Mouse (Mus musculus): Measurements from ENCODE around the gene Slc2a2.

Gene Slc2a2

DNA sequence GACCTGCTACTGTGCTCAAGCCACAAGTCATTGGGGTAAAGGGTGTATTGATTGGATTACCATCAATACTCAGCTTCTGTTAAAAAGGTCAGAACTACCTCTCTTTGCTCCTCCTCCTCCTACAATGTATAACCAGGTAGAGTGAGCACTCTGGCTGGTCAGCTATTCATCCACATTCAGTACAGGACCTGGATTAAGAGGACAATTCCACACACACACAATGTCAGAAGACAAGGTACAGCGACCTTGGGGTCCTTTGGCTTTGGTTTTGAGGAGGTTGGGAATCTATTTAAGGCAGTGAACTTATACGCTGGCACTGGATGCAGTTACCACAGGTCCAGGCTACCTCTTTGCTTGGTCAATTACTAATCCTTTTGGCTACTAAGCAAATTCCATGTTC lies at the start of gene Slc2a2:
Slc2a2 (plus strand) TSS at position 107 of the 400 bp plus-strand sequence.
- DNase-seq, result no peak

DNA sequence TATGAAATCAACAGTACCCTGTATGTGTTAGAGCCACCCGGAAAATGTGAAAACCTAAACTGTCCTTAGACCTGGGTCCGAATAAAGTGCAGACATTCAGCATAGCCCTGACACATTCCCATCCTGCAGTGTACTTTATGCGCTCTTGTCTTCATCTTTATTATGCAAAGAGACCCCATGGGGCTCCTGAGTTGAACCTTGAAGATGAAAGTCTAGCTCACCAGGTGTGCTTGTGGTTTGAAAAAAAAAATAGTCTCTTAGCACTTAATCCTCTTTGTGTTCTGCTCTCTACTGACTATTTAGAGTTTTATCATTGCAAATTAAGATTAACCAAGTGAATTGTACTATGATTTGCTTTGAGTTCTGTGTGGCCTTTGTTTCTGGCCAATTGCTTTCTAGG lies 45.1 kb upstream of the Slc2a2 start:
- no peak for DNase-seq

DNA sequence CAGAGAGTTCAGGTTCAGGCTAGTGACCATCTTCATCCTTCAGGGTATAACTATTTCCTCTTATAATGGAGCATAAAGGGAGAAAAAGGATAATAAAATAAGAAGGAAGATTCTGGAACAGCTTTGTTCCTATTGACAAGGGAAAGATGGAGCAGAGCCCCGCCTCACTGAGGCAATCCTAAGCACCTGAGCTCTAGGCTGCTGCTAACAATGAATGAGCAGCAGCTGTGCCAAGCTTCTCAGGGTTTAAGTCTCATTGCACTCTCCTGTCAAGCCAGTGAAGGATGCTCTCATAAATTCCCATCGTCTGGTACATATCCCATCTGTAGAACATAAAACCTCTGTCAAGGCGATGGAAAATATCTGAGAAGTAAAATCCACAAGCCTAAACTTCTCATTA lies 44.7 kb upstream of the Slc2a2 start:
- DNase-seq, result no peak

DNA sequence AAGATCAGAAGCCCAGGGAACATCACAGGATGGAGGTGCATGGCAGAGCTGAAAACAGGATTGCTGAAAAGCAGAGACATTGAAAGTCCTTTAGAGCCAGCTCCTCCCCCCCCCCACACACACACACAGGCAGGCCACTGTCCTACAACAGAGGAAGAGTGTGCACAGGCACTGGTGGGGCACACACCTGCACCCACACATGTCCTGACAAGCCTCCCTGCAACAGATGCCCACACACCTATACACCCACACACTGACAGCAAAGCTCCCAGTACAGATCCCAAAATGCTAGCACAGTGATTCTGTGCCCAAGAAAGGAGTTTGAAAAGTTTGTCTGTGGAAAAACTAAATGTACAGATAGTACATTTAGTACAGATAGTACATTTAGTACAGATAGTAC lies 43.0 kb upstream of the Slc2a2 start:
- DNase-seq, result no peak

DNA sequence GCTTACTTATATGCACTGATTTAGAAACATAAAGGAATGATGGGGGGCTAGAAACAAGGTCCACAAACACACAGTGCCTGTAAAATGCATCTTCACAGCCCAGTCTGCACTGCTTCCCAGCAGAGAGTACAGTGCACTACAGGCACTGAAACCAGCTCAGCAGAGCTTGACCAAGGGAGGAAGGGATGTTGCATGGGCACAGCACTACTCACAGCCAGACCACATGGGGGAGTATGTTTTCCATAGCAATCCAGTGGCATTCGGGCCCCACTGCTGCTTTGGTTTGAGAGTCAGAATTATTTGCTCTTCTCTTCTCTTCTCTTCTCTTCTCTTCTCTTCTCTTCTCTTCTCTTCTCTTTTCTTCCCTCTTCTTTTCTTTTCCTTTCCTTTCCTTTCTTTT lies 39.4 kb upstream of the Slc2a2 start:
- no peak for DNase-seq

DNA sequence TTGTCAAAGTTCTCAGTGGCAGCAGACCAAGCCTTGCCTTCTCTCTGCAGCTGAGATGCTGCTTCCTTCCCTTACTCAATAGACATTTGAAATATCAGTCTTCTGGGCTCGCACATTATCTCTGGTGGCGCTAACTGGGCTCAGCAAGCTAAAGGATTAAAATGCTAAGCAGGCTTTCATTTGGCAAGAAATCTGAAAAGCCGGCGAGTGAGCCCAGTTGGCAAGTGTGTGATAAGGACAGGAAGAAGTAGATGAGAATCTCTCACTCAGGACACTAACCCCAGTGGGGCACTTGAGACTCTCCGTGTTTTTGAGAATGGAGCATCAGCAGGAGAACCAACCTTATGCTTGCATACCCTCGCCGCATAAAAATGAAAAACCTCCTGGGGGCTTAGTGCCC lies 16.9 kb upstream of the Slc2a2 start:
- DNase-seq, result no peak

DNA sequence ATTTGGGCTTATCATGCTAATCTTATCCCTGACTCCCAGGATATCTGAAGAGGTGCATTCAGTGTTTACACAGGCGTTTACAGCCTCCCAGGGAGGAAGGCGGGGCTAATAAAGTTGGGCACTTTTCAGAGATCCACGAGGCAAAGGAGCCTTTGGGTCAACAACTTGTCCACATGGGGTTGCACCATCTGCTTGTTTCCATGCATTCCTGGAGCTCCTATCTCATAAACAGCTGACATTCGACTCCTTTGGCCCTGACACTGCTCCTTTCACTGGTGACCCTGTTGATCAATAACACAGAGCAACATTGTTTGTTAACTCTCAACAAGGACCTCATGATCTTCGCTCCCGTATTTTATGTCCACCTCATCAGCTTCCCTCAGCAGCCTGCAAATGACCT lies 15.8 kb upstream of the Slc2a2 start:
- no peak for DNase-seq

DNA sequence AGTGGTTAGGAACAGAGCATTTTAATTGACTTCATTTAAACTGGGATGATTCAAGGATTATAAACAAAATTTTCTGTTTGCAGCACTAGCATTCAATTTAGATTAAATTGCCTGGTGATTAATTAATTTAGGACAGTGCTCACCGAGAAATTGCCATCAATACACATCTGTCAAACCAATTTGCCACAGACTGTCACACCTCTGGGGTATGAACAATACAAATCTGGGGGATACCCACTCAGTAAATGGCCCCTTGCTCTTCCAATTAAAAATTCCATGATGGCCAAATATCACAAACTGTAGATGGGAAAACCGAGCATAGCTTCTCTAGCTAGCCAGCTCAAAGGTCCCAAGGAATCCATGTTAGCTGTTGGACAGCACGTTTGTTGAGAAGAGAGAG lies 15.3 kb upstream of the Slc2a2 start:
- DNase-seq, result no peak

DNA sequence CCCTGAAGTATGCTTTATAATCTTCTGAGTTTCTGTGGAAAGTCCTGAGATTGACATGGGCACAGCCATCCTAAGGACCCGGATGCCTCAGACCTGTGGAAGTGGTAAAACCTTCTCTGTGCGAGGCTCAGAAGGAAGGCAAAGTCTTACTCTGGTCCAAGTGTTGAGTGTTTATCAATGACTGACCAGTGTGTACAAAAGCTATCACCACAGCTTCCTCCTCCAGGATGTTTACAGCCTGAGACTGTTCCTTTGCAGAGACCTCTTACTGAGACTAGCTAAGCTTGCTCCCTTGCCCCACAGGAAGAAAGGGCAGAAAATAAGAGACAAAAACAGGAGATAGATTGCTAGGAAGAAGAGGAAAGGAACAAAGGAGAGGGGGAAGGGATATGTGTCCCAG lies 12.2 kb upstream of the Slc2a2 start:
- DNase-seq, result no peak

DNA sequence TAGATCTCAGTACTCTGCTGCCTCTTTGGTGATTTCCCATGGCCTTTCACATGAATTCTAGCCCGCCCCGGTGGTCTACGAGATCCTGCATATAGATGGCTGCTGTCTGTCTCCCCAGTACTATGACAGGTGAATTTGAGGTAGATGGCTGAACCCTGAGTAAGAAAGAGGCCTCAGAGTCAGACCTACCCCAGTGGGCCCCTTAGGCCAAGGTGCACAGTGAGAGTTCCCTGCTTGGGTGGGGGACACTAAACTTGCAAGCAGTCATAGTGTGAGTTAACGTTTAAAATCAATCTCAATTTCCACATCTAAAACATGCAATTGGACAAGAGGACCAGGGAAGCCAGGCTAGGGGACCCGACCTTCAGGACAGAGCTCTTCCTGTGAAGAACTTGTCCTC lies 2.9 kb upstream of the Slc2a2 start:
- DNase-seq, result no peak

DNA sequence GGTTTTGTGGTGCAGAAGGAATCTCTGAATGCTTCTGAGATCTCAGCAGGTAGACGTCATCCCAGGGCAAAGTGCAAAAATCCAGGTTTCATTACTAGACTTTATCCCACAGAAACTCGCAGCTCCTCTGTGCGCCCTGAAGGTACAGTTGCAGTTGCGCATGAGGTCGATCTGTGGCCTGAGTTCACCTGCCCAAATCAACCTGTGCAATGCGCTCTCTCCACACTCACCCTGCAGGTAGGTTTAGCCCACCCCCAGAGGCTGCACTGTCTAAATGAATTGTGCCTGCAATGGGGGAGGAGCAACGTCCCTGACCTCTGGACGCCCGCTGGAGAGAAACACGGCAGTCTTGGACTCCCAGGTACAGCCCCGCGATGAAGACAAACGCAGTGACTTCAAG lies 2.1 kb upstream of the Slc2a2 start:
- DNase-seq, result no peak

DNA sequence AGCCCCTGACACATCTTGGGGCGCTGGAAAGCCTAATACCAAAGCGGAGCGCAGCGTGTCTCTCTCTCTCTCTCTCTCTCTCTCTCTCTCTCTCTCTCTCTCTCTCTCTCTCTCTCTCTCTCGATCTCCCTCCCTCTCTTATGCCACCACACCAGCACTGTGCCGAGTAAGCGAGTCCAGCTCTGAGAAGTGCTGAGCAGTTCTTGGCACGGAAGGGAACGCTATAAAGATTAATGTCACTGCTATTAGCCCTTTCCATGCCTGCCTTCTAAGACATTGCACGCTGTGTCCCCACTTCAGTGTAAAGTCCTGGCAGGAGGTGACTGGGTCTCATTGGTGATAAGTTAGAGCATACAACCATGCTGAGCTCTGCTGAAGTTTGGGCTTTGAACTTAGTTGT lies 1.5 kb upstream of the Slc2a2 start:
- no peak for DNase-seq

DNA sequence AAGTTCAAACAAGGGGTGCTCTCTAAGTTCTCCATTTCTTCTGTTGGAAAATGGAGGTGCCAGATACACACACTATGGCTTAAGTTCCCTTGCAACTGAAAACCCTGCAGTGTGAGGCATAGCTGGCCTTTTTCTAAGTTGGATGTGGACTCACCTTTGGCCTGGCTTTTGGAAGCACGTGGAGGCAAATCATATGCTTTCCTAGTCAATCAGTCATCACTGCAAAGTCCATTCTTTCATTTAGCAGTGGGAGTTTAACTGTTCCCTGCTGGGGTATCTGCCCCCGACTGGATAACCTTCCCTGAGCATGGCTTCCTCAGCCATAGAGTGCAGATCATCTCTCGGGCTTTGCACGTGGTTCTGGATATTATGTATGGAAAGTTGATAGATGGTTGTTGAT lies 1.9 kb downstream of the Slc2a2 start:
- no peak for DNase-seq

DNA sequence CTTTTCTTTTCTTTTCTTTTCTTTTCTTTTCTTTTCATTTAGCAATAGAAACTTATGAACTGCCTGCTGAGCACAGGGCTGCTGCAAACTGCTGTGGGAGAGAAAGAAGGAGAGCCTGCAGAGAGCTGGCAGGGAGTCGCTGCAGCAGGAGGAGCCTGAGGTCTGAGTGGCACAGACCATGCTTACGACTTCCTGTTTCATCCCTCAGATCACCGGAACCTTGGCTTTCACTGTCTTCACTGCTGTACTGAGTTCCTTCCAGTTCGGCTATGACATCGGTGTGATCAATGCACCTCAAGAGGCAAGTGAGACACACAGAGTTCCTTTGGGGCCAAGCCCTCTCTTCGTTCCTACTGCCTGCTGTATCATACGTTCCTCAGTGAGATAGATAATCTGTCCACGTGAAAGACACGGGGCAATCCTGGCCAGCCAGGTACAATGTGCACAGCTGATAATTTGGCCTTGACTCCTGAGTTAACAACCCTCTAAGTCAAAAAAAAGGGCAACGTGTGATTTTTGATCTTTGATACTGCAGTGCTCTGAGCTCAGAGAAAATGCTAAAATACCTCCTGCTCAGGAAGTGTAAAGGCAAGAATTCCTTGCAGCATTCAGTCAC lies 7.9 kb downstream of the Slc2a2 start:
- DNase-seq, result no peak

DNA sequence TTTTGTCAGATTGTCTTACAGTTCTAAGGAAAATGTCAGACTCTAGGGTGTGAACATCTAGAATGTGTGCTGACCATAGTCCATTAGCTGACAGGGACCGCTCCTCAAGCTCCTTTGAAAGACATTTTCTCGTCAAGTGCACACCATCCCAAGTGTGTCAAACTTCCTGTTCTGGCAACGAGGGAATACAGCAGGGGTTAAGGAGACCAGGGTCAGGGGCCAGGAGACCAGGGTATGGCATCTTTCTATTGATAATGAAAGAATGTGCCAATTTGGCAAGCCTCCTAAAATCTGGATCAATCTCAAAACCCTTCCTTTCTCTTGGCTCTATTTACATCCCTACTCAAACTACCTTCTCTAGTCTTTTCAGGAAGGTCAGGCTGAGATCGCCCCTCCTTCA lies 9.0 kb downstream of the Slc2a2 start:
- no peak for DNase-seq

DNA sequence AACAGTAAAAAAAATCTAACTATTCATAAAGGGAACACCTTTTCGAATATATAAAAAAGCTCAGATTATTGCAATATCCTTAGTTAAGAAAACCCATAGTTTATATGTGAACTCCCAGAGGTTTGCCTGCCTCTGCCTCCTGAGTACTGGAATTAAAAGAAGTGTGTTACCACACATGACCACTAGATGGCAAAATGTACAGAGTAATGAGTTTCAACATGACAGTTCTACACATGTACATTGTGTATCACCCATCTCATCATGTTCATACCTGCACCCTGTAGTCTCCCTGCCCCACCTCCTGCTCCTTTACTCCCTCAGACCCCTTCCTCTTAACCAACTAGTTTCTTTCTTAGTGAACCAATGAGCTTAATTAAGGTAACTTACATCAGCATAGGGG lies 12.0 kb downstream of the Slc2a2 start:
- DNase-seq, result no peak

DNA sequence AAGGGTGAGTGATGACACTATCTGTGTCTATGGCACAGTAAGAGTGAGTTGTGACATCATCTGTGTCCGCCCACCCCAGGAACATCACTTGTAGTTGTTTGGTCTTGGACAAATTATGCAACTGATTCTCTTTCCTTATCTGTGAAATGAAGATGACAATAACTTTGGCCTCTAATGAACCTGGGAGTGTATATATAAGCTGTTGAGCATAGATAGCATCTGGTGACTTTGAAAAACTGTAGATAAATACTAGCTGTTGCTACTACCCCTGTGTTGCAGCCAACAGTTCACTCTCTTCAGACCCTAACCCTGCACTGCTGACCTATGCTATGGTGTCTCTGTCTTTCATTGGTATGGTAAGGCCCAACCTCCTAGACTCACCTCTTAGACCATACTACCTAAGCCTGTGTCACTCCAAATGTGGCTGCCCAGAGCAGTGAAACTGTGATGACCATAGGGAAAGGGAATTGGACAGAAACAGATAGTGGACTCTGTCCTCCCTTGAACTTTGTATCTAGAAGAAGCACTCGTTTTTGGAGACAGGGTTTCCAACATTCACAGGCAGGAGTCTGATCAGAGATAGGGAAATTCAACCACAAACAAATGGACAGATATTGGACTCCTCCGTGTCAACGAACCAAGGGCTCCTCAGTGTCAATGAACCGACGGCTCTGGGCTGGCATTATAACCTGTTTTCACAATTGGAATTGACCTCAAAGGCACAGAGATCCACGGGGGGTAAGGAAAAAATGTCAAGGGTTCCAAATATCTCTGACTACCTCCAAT lies 16.4 kb downstream of the Slc2a2 start:
- no peak for DNase-seq

DNA sequence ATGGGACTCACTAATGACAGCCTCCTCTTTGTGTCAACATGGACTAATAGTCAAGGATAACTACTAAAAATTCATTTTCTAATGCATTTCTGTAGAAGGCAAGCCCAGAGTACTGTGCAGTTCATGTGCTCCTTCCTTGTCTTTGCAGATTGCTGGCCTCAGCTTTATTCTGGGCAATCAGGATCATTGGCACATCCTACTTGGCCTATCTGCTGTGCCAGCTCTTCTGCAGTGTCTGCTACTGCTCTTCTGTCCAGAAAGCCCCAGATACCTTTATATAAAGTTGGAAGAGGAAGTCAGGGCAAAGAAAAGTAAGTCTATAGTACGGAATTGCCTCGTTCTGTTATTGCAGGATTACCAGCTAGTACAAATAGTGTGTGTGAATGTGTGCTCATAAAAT lies 20.8 kb downstream of the Slc2a2 start:
- no peak for DNase-seq

DNA sequence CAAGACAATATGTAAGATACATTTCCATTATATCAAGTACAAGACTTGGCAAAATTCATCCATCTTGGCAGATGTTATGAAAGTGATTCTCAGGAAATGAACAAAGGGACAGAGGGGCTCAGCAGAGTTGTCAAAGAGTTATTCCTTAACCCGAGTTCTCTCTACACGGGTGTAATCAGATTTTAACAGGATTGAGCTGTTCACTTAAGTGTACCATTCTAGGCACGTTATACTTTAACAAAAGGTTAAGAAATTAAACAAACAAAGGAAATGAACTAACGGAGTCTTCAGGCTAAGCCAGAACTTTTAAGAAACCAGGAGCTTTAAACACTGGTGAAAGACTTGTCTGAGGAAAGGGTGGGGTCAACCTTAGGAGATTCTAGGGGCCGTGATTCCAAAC lies 23.5 kb downstream of the Slc2a2 start:
- no peak for DNase-seq

DNA sequence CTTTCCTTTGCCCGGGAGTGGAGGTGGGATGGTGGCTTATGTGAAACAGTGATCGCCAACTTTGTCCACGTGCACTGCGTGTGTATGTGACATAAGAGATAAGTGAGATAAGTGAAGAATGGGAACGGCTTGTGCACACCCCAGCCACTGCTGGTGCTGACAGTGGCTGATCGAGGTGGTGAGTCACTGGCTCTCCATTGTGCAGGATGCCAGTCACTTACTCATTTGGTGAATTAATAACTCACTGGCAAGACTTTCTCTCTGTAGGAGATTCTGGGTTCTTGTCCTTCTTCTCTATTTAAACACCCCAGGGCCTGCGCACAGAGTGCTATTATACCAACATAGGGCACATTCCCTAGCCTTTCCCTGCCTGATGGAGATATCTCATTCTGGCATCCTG lies 24.1 kb downstream of the Slc2a2 start:
- peak; percentile 9 for DNase-seq

DNA sequence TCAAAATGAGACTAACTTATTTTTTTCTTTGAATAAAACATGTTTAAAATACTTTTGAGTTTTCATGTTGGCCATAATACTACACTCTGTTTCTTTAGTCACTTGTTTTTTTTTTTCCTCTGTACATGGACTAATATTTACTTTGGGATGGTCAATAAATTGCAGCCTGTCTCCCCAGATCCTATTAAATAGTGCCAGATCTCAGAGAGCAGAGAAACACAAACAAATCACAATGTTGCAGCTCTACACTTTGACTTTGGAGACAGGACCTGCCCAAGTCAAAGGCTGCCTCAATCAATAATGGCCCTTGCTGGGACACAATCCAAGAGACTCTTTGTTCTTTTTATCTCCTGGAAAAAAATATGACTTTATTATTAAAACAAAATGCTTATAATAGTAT lies 24.8 kb downstream of the Slc2a2 start:
- DNase-seq, result no peak

DNA sequence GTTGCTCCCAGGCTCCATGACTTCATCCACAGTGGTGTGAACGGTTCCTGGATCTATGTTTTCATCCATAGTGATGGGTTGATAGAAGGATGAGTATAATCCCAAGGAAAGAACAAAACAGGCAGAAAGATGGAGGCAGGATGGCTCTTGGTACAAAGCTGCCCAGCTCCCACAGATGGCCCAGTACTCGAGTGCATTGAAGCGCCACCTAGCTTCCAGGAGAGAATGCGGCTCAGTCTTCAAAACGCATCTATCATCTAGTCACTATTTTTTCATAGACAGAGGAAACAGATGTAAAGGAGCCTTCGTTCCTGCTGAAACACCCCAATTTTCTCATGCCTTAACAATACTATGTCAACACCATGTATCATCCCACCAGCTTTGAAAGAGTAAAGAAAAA lies 25.8 kb downstream of the Slc2a2 start:
- DNase-seq, result no peak

DNA sequence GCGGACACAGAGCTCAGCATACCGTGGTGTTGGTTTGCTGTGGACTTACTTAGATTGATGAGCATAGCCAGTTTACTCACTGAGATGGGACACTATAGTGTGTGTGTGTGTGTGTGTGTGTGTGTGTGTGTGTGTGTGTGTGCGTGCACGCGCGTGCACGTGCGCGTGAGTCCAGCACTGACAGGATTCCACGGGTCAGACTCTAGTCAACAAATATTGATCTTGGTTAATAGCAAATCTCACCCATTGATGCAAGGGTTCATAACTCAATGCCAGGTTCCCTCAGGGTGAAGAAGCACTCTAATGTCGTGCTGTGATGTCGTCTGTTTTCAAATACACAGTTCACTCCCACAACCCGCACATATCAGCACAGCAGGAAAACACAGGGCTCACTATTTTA lies 27.5 kb downstream of the Slc2a2 start:
- no peak for DNase-seq

DNA sequence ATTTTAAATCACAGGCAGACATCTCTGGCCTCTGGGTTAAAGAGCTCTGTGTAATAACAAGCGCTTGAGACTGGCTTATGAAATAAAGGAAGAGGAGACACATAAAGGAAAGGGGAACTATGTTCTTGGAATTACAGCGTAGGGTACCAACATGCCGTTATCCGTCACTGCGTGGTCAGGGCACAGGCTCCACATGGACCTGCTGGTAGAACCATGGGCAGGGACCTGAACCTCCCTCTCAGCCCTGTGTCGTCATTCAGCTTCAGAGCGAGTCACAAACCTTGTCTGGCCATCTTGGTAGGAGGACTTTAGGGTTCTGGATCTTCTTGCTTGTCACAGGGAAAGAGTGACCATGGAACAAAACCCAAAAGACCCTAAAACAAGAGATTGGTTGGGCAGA lies 28.7 kb downstream of the Slc2a2 start:
- DNase-seq, result no peak

DNA sequence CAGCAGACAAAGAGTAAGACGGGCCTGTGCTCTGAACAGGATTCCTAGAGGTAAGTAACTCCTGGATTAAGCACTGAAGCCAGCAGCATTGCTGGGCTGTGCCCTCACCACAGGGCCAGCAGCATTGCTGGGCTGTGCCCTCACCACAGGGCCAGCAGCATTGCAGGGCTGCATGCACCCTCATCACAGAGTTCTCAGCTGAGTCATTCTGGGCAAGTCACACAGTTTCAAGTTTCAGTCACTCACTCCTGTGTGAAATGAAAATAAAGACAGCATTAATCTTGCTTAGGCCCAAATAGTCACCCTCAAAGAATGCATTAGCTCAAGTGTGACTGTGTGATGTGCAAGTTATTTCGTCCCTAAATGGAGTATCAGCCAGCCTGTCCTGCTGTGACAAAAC lies 37.0 kb downstream of the Slc2a2 start:
- no peak for DNase-seq

Data from layer of hippocampus, adult 9-11 months (tissue).